Comparison of ENCODE assay signal across 8 mouse cellular contexts in the genomic region with DNA sequence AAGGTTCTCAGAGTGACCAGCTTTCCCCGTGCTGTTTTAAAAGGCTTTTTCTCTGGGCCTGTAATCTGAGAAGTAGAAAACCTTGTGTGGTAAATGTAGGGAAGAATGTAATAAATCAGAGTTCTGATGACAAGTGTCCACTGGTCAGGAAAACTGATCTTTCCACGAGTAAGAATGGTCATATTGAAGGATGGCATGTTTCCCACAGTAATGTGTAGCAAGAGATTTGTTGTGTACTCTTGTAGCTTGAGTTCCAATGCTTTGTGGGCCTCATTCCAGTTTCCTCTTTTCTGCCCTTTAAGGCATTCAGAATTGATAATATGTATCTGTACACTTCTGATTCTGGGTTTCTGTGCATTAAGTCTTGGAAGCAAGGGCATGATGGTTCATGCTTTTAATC. TPM values are rescaled to one million over a fixed set of nuclear protein-coding genes. Genes with fewer than 3 reads are reported as not detected.
A peak's percentile ranks its signal among the peaks of the same experiment; 100 is the strongest.
DNase-seq lines count a peak whose midpoint lies in the region; ATAC-seq and TF ChIP-seq lines count a peak whose summit lies in the region.

No protein-coding gene starts in this region.

- peaks cover 12% of the 10 kb centered on the region for H3K36me3 ChIP-seq in embryonic facial prominence, embryonic 11.5 days (replicated peaks; ENCODE audit: control insufficient read depth, insufficient read depth, low read depth, low read length)
- peaks cover 9% of the 10 kb centered on the region for H3K36me3 ChIP-seq in intestine, embryonic 15.5 days
- H3K36me3 ChIP-seq in neural tube, embryonic 13.5 days: peaks cover 49% of the 10 kb centered on the region

- no peak for TF ChIP-seq POLR2A in lung, adult 2 months (IDR thresholded peaks at IDR 0.05; ENCODE audit: borderline replicate concordance, extremely low read depth, low read depth, low read length)

- H3K9me3 ChIP-seq in embryonic facial prominence, embryonic 11.5 days (replicated peaks; ENCODE audit: control insufficient read depth, low read length): no peaks in the 10 kb centered on the region
- H3K9me3 ChIP-seq in intestine, embryonic 15.5 days: no peaks in the 10 kb centered on the region
- no peaks in the 10 kb centered on the region for H3K9me3 ChIP-seq in neural tube, embryonic 13.5 days

- no peak for ATAC-seq in embryonic facial prominence, embryonic 11.5 days (replicated peaks; ENCODE audit: insufficient number of reproducible peaks, low FRiP score, low TSS enrichment, low read depth)
- no peak for ATAC-seq in intestine, embryonic 15.5 days
- ATAC-seq in neural tube, embryonic 13.5 days (ENCODE audit: low read depth): no peak
- ATAC-seq in erythroid progenitor cell, adult 5-6 weeks (replicated peaks; ENCODE audit: low FRiP score, poor library complexity, severe bottlenecking): no peak

- WGBS in lung, adult 2 months: 1% methylated on average over 2 of the region's 2 CpGs
- WGBS in embryonic facial prominence, embryonic 11.5 days: 2% methylated on average over 2 of the region's 2 CpGs
- 0% methylated on average over 2 of the region's 2 CpGs for WGBS in intestine, embryonic 15.5 days
- WGBS in neural tube, embryonic 13.5 days: 0% methylated on average over 2 of the region's 2 CpGs

- no peak for TF ChIP-seq CTCF in lung, adult 2 months (IDR thresholded peaks at IDR 0.05; ENCODE audit: insufficient read depth, low read length)

- H3K4me2 ChIP-seq in embryonic facial prominence, embryonic 11.5 days (ENCODE audit: low read depth, low read length): peak overlapping the region; percentile 55
- H3K4me2 ChIP-seq in intestine, embryonic 15.5 days (replicated peaks): peak overlapping the region; percentile 72
- peak overlapping the region; percentile 87 for H3K4me2 ChIP-seq in neural tube, embryonic 13.5 days

- H3K4me1 ChIP-seq in lung, adult 2 months (ENCODE audit: control insufficient read depth, insufficient read depth, low read length): peaks cover 13% of the 10 kb centered on the region
- no peaks in the 10 kb centered on the region for H3K4me1 ChIP-seq in embryonic facial prominence, embryonic 11.5 days (ENCODE audit: control insufficient read depth, insufficient read depth, low read length)
- H3K4me1 ChIP-seq in intestine, embryonic 15.5 days (replicated peaks): peaks cover 9% of the 10 kb centered on the region
- H3K4me1 ChIP-seq in neural tube, embryonic 13.5 days (replicated peaks): peaks cover 39% of the 10 kb centered on the region

- H3K27me3 ChIP-seq in embryonic facial prominence, embryonic 11.5 days (ENCODE audit: control insufficient read depth, insufficient read depth, low read length): no peaks in the 10 kb centered on the region
- no peaks in the 10 kb centered on the region for H3K27me3 ChIP-seq in intestine, embryonic 15.5 days (replicated peaks)
- no peaks in the 10 kb centered on the region for H3K27me3 ChIP-seq in neural tube, embryonic 13.5 days

- no peak overlapping the region for H3K27ac ChIP-seq in embryonic facial prominence, embryonic 11.5 days (replicated peaks; ENCODE audit: low read depth, low read length)
- H3K27ac ChIP-seq in intestine, embryonic 15.5 days: no peak overlapping the region; the same call in 1 of the 2 replicates
- H3K27ac ChIP-seq in neural tube, embryonic 13.5 days (replicated peaks): peak overlapping the region; percentile 99; the same call in 1 of the 2 replicates

- peak overlapping the region; percentile 89 for H3K4me3 ChIP-seq in lung, adult 2 months (replicated peaks; ENCODE audit: extremely low read depth, low read depth, low read length)
- peak overlapping the region; percentile 98 for H3K4me3 ChIP-seq in embryonic facial prominence, embryonic 11.5 days (ENCODE audit: low read depth, low read length)
- H3K4me3 ChIP-seq in intestine, embryonic 15.5 days (replicated peaks): peak overlapping the region; percentile 96
- H3K4me3 ChIP-seq in neural tube, embryonic 13.5 days: peak overlapping the region; percentile 99

- DNase-seq in lung, adult 2 months: no peak
- no peak for DNase-seq in lung, postnatal 25 days (ENCODE audit: low spot score)
- DNase-seq in embryonic facial prominence, embryonic 11.5 days (ENCODE audit: low spot score): no peak
- no peak for DNase-seq in adrenal gland, adult 8-10 months
- DNase-seq in urinary bladder, postnatal 4 days (ENCODE audit: low spot score in 2 of 2): no peak

- peak overlapping the region; percentile 96 for H3K9ac ChIP-seq in embryonic facial prominence, embryonic 11.5 days (replicated peaks; ENCODE audit: low read length)
- H3K9ac ChIP-seq in intestine, embryonic 15.5 days: peak overlapping the region; percentile 99
- peak overlapping the region; percentile 98 for H3K9ac ChIP-seq in neural tube, embryonic 13.5 days

RNA-seq across cellular contexts. Expression of gene Sf1, which starts 1.4 kb away (rescaled TPM):
- polyA plus RNA-seq in lung, adult 2 months (2012; rRNA removed): 136 and 194 TPM in 2 replicates
- polyA plus RNA-seq in embryonic facial prominence, embryonic 11.5 days (2014; fragmentation: Nextera tagmentation; extraction: Ambion mirVana): 157 and 172 TPM in 2 replicates
- polyA plus RNA-seq in intestine, embryonic 15.5 days (2015; fragmentation: Nextera tagmentation; extraction: Ambion mirVana): 118 and 129 TPM in 2 replicates
- 107 and 119 TPM in 2 replicates for polyA plus RNA-seq in neural tube, embryonic 13.5 days (2015; fragmentation: Nextera tagmentation; extraction: Ambion mirVana)
- 100 to 1,000 TPM; 193 to 274 (median 215) TPM for total RNA-seq in adrenal gland, adult 8-10 months (2022)
- total RNA-seq in erythroid progenitor cell, adult 5-6 weeks (2015; ENCODE audit: low replicate concordance): 145 and 153 TPM in 2 replicates
- 171 and 223 TPM in 2 replicates for total RNA-seq in erythroid progenitor cell, adult 5-6 weeks (2017; ENCODE audit: low replicate concordance)

RNA-seq across cellular contexts. Expression of gene Pygm, which starts 19.4 kb away (rescaled TPM):
- 32.8 and 135 TPM in 2 replicates for polyA plus RNA-seq in lung, adult 2 months (2012; rRNA removed)
- 1.4 and 2.8 TPM in 2 replicates for polyA plus RNA-seq in embryonic facial prominence, embryonic 11.5 days (2014; fragmentation: Nextera tagmentation; extraction: Ambion mirVana)
- 6.1 and 6.3 TPM in 2 replicates for polyA plus RNA-seq in intestine, embryonic 15.5 days (2015; fragmentation: Nextera tagmentation; extraction: Ambion mirVana)
- polyA plus RNA-seq in neural tube, embryonic 13.5 days (2015; fragmentation: Nextera tagmentation; extraction: Ambion mirVana): 5.7 and 6.3 TPM in 2 replicates
- total RNA-seq in adrenal gland, adult 8-10 months (2022): 100 to 1,000 TPM in 2 of 4 experiments, 10 to 100 TPM in 2; 47.6 to 119 (median 92.8) TPM
- total RNA-seq in erythroid progenitor cell, adult 5-6 weeks (2015; ENCODE audit: low replicate concordance): 2.2 and 4.6 TPM in 2 replicates
- 0.64 and 2.6 TPM in 2 replicates for total RNA-seq in erythroid progenitor cell, adult 5-6 weeks (2017; ENCODE audit: low replicate concordance)

RNA-seq across cellular contexts. Expression of gene Map4k2, which starts 23.9 kb away (rescaled TPM):
- polyA plus RNA-seq in lung, adult 2 months (2012; rRNA removed): 303 and 441 TPM in 2 replicates
- polyA plus RNA-seq in embryonic facial prominence, embryonic 11.5 days (2014; fragmentation: Nextera tagmentation; extraction: Ambion mirVana): 5.6 and 6.4 TPM in 2 replicates
- polyA plus RNA-seq in intestine, embryonic 15.5 days (2015; fragmentation: Nextera tagmentation; extraction: Ambion mirVana): 8.8 and 11.0 TPM in 2 replicates
- polyA plus RNA-seq in neural tube, embryonic 13.5 days (2015; fragmentation: Nextera tagmentation; extraction: Ambion mirVana): 13.5 and 17.0 TPM in 2 replicates
- total RNA-seq in adrenal gland, adult 8-10 months (2022): 10 to 100 TPM; 40.6 to 81.6 (median 61.5) TPM
- 14.7 and 19.8 TPM in 2 replicates for total RNA-seq in erythroid progenitor cell, adult 5-6 weeks (2015; ENCODE audit: low replicate concordance)
- total RNA-seq in erythroid progenitor cell, adult 5-6 weeks (2017; ENCODE audit: low replicate concordance): 19.4 and 37.7 TPM in 2 replicates

RNA-seq across cellular contexts. Expression of gene Men1, which starts 30.1 kb away (rescaled TPM):
- polyA plus RNA-seq in lung, adult 2 months (2012; rRNA removed): 52.1 and 56.2 TPM in 2 replicates
- 49.7 and 51.1 TPM in 2 replicates for polyA plus RNA-seq in embryonic facial prominence, embryonic 11.5 days (2014; fragmentation: Nextera tagmentation; extraction: Ambion mirVana)
- polyA plus RNA-seq in intestine, embryonic 15.5 days (2015; fragmentation: Nextera tagmentation; extraction: Ambion mirVana): 68.8 and 71.9 TPM in 2 replicates
- 71.5 and 73.9 TPM in 2 replicates for polyA plus RNA-seq in neural tube, embryonic 13.5 days (2015; fragmentation: Nextera tagmentation; extraction: Ambion mirVana)
- total RNA-seq in adrenal gland, adult 8-10 months (2022): 10 to 100 TPM; 53.4 to 67.8 (median 64.5) TPM
- total RNA-seq in erythroid progenitor cell, adult 5-6 weeks (2015; ENCODE audit: low replicate concordance): 5.4 and 23.9 TPM in 2 replicates
- total RNA-seq in erythroid progenitor cell, adult 5-6 weeks (2017; ENCODE audit: low replicate concordance): 10.0 and 17.1 TPM in 2 replicates

RNA-seq across cellular contexts. Expression of gene Rasgrp2, which starts 34.3 kb away (rescaled TPM):
- polyA plus RNA-seq in lung, adult 2 months (2012; rRNA removed): 210 and 287 TPM in 2 replicates
- 15.6 and 17.2 TPM in 2 replicates for polyA plus RNA-seq in embryonic facial prominence, embryonic 11.5 days (2014; fragmentation: Nextera tagmentation; extraction: Ambion mirVana)
- 36.9 and 48.6 TPM in 2 replicates for polyA plus RNA-seq in intestine, embryonic 15.5 days (2015; fragmentation: Nextera tagmentation; extraction: Ambion mirVana)
- polyA plus RNA-seq in neural tube, embryonic 13.5 days (2015; fragmentation: Nextera tagmentation; extraction: Ambion mirVana): 44.1 and 49.9 TPM in 2 replicates
- total RNA-seq in adrenal gland, adult 8-10 months (2022): 10 to 100 TPM; 31.5 to 52.2 (median 34.5) TPM
- total RNA-seq in erythroid progenitor cell, adult 5-6 weeks (2015; ENCODE audit: low replicate concordance): 42.3 and 47.2 TPM in 2 replicates
- total RNA-seq in erythroid progenitor cell, adult 5-6 weeks (2017; ENCODE audit: low replicate concordance): 29.9 and 37.7 TPM in 2 replicates

Comparison
In these comparisons a context has a peak if more than half of its experiments do, and no peak if none do; other contexts are left out.
1. RNA of gene Map4k2, which starts 23.9 kb away (polyA plus RNA-seq): 303 to 441 TPM in lung, adult 2 months; 13.5 to 17.0 TPM in neural tube, embryonic 13.5 days, 8.8 to 11.0 TPM in intestine, embryonic 15.5 days and 5.6 to 6.4 TPM in embryonic facial prominence, embryonic 11.5 days; every median in the first group is over 10 times any median in the second.
2. Peak in every context shown above with its lines, with median percentiles within 50 percentile points of each other: H3K4me3 ChIP-seq, H3K4me2 ChIP-seq and H3K9ac ChIP-seq.